Mouse (Mus musculus): Measurements from ENCODE around the gene Cysrt1. TPM values are rescaled to one million over a fixed set of nuclear protein-coding genes. Genes with fewer than 3 reads are reported as not detected.

The Cysrt1 gene
- polyA plus RNA-seq, 1 experiment from 2014 or later = 0.30 TPM

Other genes with a start within 250 kb of the Cysrt1 start
- gene Nsmf, start 188.1 kb downstream of the Cysrt1 start, polyA plus RNA-seq (2014; fragmentation: Nextera tagmentation; extraction: Ambion mirVana) = 44.3 and 50.0 TPM in 2 replicates
- gene Entpd8, start 162.1 kb downstream of the Cysrt1 start, polyA plus RNA-seq (2014; fragmentation: Nextera tagmentation; extraction: Ambion mirVana) = 6.0 and 7.3 TPM in 2 replicates
- gene Noxa1, start 147.3 kb downstream of the Cysrt1 start, polyA plus RNA-seq (2014; fragmentation: Nextera tagmentation; extraction: Ambion mirVana) = 2.3 and 5.7 TPM in 2 replicates
- 8.2 and 13.2 TPM in 2 replicates for gene Nrarp, start 61.7 kb downstream of the Cysrt1 start, polyA plus RNA-seq (2014; fragmentation: Nextera tagmentation; extraction: Ambion mirVana)
- 14.4 and 18.1 TPM in 2 replicates for gene Tor4a, start 45.6 kb downstream of the Cysrt1 start, polyA plus RNA-seq (2014; fragmentation: Nextera tagmentation; extraction: Ambion mirVana)
- gene Nelfb, start 31.0 kb downstream of the Cysrt1 start, polyA plus RNA-seq (2014; fragmentation: Nextera tagmentation; extraction: Ambion mirVana) = 99.1 and 107 TPM in 2 replicates
- gene Stpg3, start 27.8 kb downstream of the Cysrt1 start, polyA plus RNA-seq (2014; fragmentation: Nextera tagmentation; extraction: Ambion mirVana) = 0.18 TPM in 1 of 2 replicates, not detected in the other
- 0.51 TPM in 1 of 2 replicates, not detected in the other for gene Fam166a, start 23.7 kb downstream of the Cysrt1 start, polyA plus RNA-seq (2014; fragmentation: Nextera tagmentation; extraction: Ambion mirVana)
- 524 and 576 TPM in 2 replicates for gene Tubb4b, start 17.8 kb downstream of the Cysrt1 start, polyA plus RNA-seq (2014; fragmentation: Nextera tagmentation; extraction: Ambion mirVana)
- gene Slc34a3, start 8.1 kb downstream of the Cysrt1 start, polyA plus RNA-seq (2014; fragmentation: Nextera tagmentation; extraction: Ambion mirVana) = 0.26 and 0.38 TPM in 2 replicates
- gene Rnf224, start 5.7 kb downstream of the Cysrt1 start, polyA plus RNA-seq (2014; fragmentation: Nextera tagmentation; extraction: Ambion mirVana) = not detected in 2 replicates
- gene Rnf208, start 197 bp downstream of the Cysrt1 start, polyA plus RNA-seq (2014; fragmentation: Nextera tagmentation; extraction: Ambion mirVana) = 15.7 and 18.7 TPM in 2 replicates
- gene AL732309.1, start 4.4 kb upstream of the Cysrt1 start, polyA plus RNA-seq (2014; fragmentation: Nextera tagmentation; extraction: Ambion mirVana) = 5.0 and 5.7 TPM in 2 replicates
- 18.0 and 19.2 TPM in 2 replicates for gene Tmem203, start 13.0 kb upstream of the Cysrt1 start, polyA plus RNA-seq (2014; fragmentation: Nextera tagmentation; extraction: Ambion mirVana)
- 6.5 and 7.8 TPM in 2 replicates for gene Tprn, start 20.2 kb upstream of the Cysrt1 start, polyA plus RNA-seq (2014; fragmentation: Nextera tagmentation; extraction: Ambion mirVana)
- 229 and 240 TPM in 2 replicates for gene Ssna1, start 30.0 kb upstream of the Cysrt1 start, polyA plus RNA-seq (2014; fragmentation: Nextera tagmentation; extraction: Ambion mirVana)
- 100 and 110 TPM in 2 replicates for gene Anapc2, start 30.0 kb upstream of the Cysrt1 start, polyA plus RNA-seq (2014; fragmentation: Nextera tagmentation; extraction: Ambion mirVana)
- gene Tmem210, start 45.7 kb upstream of the Cysrt1 start, polyA plus RNA-seq (2014; fragmentation: Nextera tagmentation; extraction: Ambion mirVana) = not detected in 2 replicates
- gene Lrrc26, start 47.5 kb upstream of the Cysrt1 start, polyA plus RNA-seq (2014; fragmentation: Nextera tagmentation; extraction: Ambion mirVana) = not detected in 2 replicates
- 2.1 and 2.4 TPM in 2 replicates for gene Grin1, start 76.7 kb upstream of the Cysrt1 start, polyA plus RNA-seq (2014; fragmentation: Nextera tagmentation; extraction: Ambion mirVana)
- 66.3 and 73.3 TPM in 2 replicates for gene Man1b1, start 89.9 kb upstream of the Cysrt1 start, polyA plus RNA-seq (2014; fragmentation: Nextera tagmentation; extraction: Ambion mirVana)
- 24.1 and 26.5 TPM in 2 replicates for gene Dpp7, start 113.9 kb upstream of the Cysrt1 start, polyA plus RNA-seq (2014; fragmentation: Nextera tagmentation; extraction: Ambion mirVana)
- 36.3 and 46.0 TPM in 2 replicates for gene Uap1l1, start 123.2 kb upstream of the Cysrt1 start, polyA plus RNA-seq (2014; fragmentation: Nextera tagmentation; extraction: Ambion mirVana)
- 43.2 and 47.4 TPM in 2 replicates for gene Sapcd2, start 129.9 kb upstream of the Cysrt1 start, polyA plus RNA-seq (2014; fragmentation: Nextera tagmentation; extraction: Ambion mirVana)
- gene Entpd2, start 153.4 kb upstream of the Cysrt1 start, polyA plus RNA-seq (2014; fragmentation: Nextera tagmentation; extraction: Ambion mirVana) = 5.9 and 7.4 TPM in 2 replicates
- 42.2 and 45.4 TPM in 2 replicates for gene Npdc1, start 156.9 kb upstream of the Cysrt1 start, polyA plus RNA-seq (2014; fragmentation: Nextera tagmentation; extraction: Ambion mirVana)
- 0.15 TPM in 1 of 2 replicates, not detected in the other for gene Fut7, start 180.8 kb upstream of the Cysrt1 start, polyA plus RNA-seq (2014; fragmentation: Nextera tagmentation; extraction: Ambion mirVana)
- gene Abca2, start 186.3 kb upstream of the Cysrt1 start, polyA plus RNA-seq (2014; fragmentation: Nextera tagmentation; extraction: Ambion mirVana) = 4.8 and 4.9 TPM in 2 replicates
- 1.8 and 2.0 TPM in 2 replicates for gene Clic3, start 214.4 kb upstream of the Cysrt1 start, polyA plus RNA-seq (2014; fragmentation: Nextera tagmentation; extraction: Ambion mirVana)
- gene Paxx, start 218.6 kb upstream of the Cysrt1 start, polyA plus RNA-seq (2014; fragmentation: Nextera tagmentation; extraction: Ambion mirVana) = 25.0 and 27.4 TPM in 2 replicates
- 6.2 and 7.9 TPM in 2 replicates for gene Ptgds, start 227.6 kb upstream of the Cysrt1 start, polyA plus RNA-seq (2014; fragmentation: Nextera tagmentation; extraction: Ambion mirVana)

All from intestine, embryonic 14.5 days (tissue).